Mouse (Mus musculus) cerebellum, postnatal 10 days (tissue): ENCODE data around the gene Irx6.
A peak's percentile ranks its signal among the peaks of the same experiment; 100 is the strongest.

Experiments
- DNase-seq, 2 experiments: peaks; one replicate each; pipeline ENCODE4 v3.0.0; 2021; ENCODE audit warnings: mixed read lengths in 2 of 2

Irx6 gene

GRCm38 (mm10) chr8:92721936-92722321 lies 47.8 kb downstream of the Irx6 start:
- no peak for DNase-seq

GRCm38 (mm10) chr8:92723320-92723719 lies 49.2 kb downstream of the Irx6 start:
- DNase-seq: peak in 1 of 2 experiments; percentile 31

GRCm38 (mm10) chr8:92723947-92724346 lies 49.9 kb downstream of the Irx6 start:
- DNase-seq: no peak

GRCm38 (mm10) chr8:92724359-92724758 lies 50.3 kb downstream of the Irx6 start:
- peak; percentile 56 to 63 for DNase-seq
